ENCODE assay signal across 8 mouse cellular contexts in the genomic region with DNA sequence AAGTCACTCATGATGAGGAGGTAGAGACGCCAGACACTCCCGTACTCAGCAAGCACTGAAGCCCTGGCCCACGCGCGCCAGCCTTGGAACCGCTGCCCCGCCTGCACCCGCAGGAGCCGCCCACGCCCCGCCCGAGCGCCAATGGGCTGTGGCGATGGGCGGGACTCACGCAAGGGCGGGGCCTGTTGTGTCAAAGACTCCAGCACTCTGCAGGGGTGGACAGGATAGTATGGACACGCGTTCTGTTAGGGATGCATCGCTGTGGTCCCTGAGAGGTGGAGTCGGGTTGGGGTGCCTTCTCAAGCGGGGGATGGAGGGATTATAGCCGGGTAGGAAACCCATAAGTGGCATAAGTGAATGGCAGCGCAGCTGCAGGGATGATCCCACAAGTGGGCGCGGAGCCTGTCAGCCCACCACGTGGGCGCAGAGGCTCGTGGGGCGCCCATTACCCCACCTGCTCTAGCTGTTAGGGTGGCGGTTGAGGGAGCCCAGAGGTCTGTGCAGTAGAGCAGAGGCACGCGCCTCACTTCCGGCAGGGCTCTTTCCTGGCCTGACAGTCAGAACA. TPM values are rescaled to one million over a fixed set of nuclear protein-coding genes. Genes with fewer than 3 reads are reported as not detected.
DNase-seq lines count a peak whose midpoint lies in the region; ATAC-seq lines count a peak whose summit lies in the region.

A gene (minus strand): TSS at position 109 of the 565 bp plus-strand sequence.

- no peaks in the 10 kb centered on the region for H3K4me1 ChIP-seq in intestine, embryonic 14.5 days (replicated peaks; ENCODE audit: control insufficient read depth, insufficient read depth, low read length)

- H3K4me3 ChIP-seq in intestine, embryonic 14.5 days (ENCODE audit: low read depth, low read length) = peak within 1 kb of the TSS; percentile 55

- no peak within 1 kb of the TSS for H3K27ac ChIP-seq in intestine, embryonic 14.5 days (ENCODE audit: low read depth)

- WGBS in intestine, embryonic 14.5 days = 2% methylated on average over 34 of the region's 34 CpGs

- 0 out of 2 replicates have a peak, but pooled peaks cover 7% of the 10 kb centered on the region for H3K27me3 ChIP-seq in intestine, embryonic 14.5 days (replicated peaks; ENCODE audit: control insufficient read depth, insufficient read depth, low read length)

- peak; percentile 94 for ATAC-seq in intestine, embryonic 14.5 days (replicated peaks; ENCODE audit: low FRiP score, low TSS enrichment, low read depth)

- H3K36me3 ChIP-seq in intestine, embryonic 14.5 days (ENCODE audit: control insufficient read depth, insufficient read depth, low read length) = no peaks in the 10 kb centered on the region

- DNase-seq in adrenal gland, adult (ENCODE audit: inconsistent age in 2 of 2, low spot score in 1 of 2) = peak; percentile 93 to 97
- peak; percentile 91 for DNase-seq in embryo, embryonic 10.5 days (ENCODE audit: low spot score)
- DNase-seq in gastrocnemius, postnatal 25 days = peak; percentile 86
- peak; percentile 87 for DNase-seq in intestine, embryonic 14.5 days (ENCODE audit: low spot score)
- DNase-seq in left cerebral cortex, postnatal 14 days (ENCODE audit: low spot score in 2 of 2) = peak; percentile 96 to 97
- DNase-seq in mesoderm, embryonic 11.5 days (ENCODE audit: low read depth, low spot score) = peak; percentile 83
- peak; percentile 94 for DNase-seq in right cerebral cortex, postnatal 36 days (ENCODE audit: low spot score in 2 of 2)
- peak; percentile 81 for DNase-seq in yolk sac, embryonic 10.5 days (ENCODE audit: low spot score)

- intact Hi-C loops in left cerebral cortex, postnatal 14 days (cut with DNase I) = no loop called here

- peak within 1 kb of the TSS; percentile 41 for H3K9ac ChIP-seq in intestine, embryonic 14.5 days (ENCODE audit: low read length)

- peak within 1 kb of the TSS; percentile 99 for H3K4me2 ChIP-seq in intestine, embryonic 14.5 days (ENCODE audit: low read length)

- no peaks in the 10 kb centered on the region for H3K9me3 ChIP-seq in intestine, embryonic 14.5 days (ENCODE audit: control insufficient read depth, low read length)

RNA-seq across cellular contexts. Expression of the gene that starts here (rescaled TPM):
- total RNA-seq in gastrocnemius, postnatal 25 days (2021) = 1 to 10 TPM; 4.8 to 5.1 TPM
- 51.2 and 59.9 TPM in 2 replicates for polyA plus RNA-seq in intestine, embryonic 14.5 days (2014; fragmentation: Nextera tagmentation; extraction: Ambion mirVana)
- 100 to 1,000 TPM; 260 to 273 TPM for total RNA-seq in left cerebral cortex, postnatal 14 days (2021)

Comparison
In these comparisons a context has a peak if more than half of its experiments do, and no peak if none do; other contexts are left out.
1. RNA of the gene that starts here (total RNA-seq): 260 to 273 TPM in left cerebral cortex, postnatal 14 days; 4.8 to 5.1 TPM in gastrocnemius, postnatal 25 days; every median in the first group is over 10 times any median in the second.
2. Peak in every context shown above with its lines, with median percentiles within 50 percentile points of each other: DNase-seq.